Mouse (Mus musculus): ENCODE measurements around the gene Serpinb9b.

DNA sequence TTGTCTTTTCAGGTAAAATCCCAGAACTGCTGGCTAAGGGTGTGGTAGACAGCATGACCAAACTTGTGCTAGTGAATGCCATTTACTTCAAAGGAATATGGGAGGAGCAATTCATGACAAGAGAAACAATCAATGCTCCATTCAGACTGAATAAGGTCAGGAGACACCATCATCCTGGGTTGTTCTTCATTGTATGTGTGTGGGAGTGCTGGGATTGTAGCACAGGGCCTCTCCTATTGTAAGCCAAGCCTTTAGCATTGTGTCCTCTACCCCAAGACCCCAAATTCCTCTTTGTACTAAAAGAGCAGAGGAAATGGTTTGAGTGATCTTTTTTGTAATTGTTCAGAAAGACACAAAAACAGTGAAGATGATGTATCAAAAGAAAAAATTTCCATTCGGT is 64.1 kb downstream of the Serpinb9b start:
- TF ChIP-seq CTCF (IDR thresholded peaks at IDR 0.05; ENCODE audit: low read depth) (no peak), EP300 (optimal IDR thresholded peaks at IDR 0.05) (no peak)

Data from stomach, postnatal 0 days (tissue).